Mouse (Mus musculus): ENCODE measurements around the gene Gm10260. TPM values are rescaled to one million over a fixed set of nuclear protein-coding genes. Genes with fewer than 3 reads are reported as not detected.

Gm10260 gene
- polyA plus RNA-seq, 1 experiment from 2014 or later = 8.9 TPM

- ATAC-seq (ENCODE audit: low FRiP score, low TSS enrichment) = no peak
- Histone ChIP-seq H3K9me3 (ENCODE audit: control insufficient read depth, low read length) (no peaks in the 10 kb centered on the region), H3K27ac (replicated peaks) (no peak overlapping the region), H3K4me2 (replicated peaks; ENCODE audit: low read depth) (no peak overlapping the region), H3K27me3 (ENCODE audit: control insufficient read depth, insufficient read depth, low read length) (no peaks in the 10 kb centered on the region), H3K36me3 (ENCODE audit: control insufficient read depth, insufficient read depth, low read length) (no peaks in the 10 kb centered on the region), H3K4me3 (ENCODE audit: low read depth, low read length) (no peak overlapping the region), H3K4me1 (replicated peaks; ENCODE audit: control insufficient read depth, insufficient read depth) (no peaks in the 10 kb centered on the region), H3K9ac (ENCODE audit: low read length) (no peak overlapping the region)
- TF ChIP-seq CTCF (IDR thresholded peaks at IDR 0.05; ENCODE audit: low read depth) (no peak), EP300 (optimal IDR thresholded peaks at IDR 0.05) (no peak)
- 58% methylated on average over 1 of the region's 1 CpGs for WGBS
- DNase-seq (ENCODE audit: low spot score) = no peak
Observed at GRCm38 (mm10) chr13:97793932-97794331, 33.5 kb upstream of the Gm10260 start.

GRCm38 (mm10) chr13:97791664-97792063, 31.2 kb upstream of the Gm10260 start:
- no peak for DNase-seq (ENCODE audit: low spot score)
- Histone ChIP-seq H3K36me3 (ENCODE audit: control insufficient read depth, insufficient read depth, low read length) (no peaks in the 10 kb centered on the region), H3K9ac (ENCODE audit: low read length) (no peak overlapping the region), H3K27me3 (ENCODE audit: control insufficient read depth, insufficient read depth, low read length) (no peaks in the 10 kb centered on the region), H3K4me1 (replicated peaks; ENCODE audit: control insufficient read depth, insufficient read depth) (no peaks in the 10 kb centered on the region), H3K9me3 (ENCODE audit: control insufficient read depth, low read length) (no peaks in the 10 kb centered on the region), H3K4me3 (ENCODE audit: low read depth, low read length) (no peak overlapping the region), H3K27ac (replicated peaks) (no peak overlapping the region), H3K4me2 (replicated peaks; ENCODE audit: low read depth) (no peak overlapping the region)
- TF ChIP-seq CTCF (IDR thresholded peaks at IDR 0.05; ENCODE audit: low read depth) = no peak
- no peak for TF ChIP-seq EP300 (optimal IDR thresholded peaks at IDR 0.05)
- 65% methylated on average over 6 of the region's 6 CpGs for WGBS
- ATAC-seq (ENCODE audit: low FRiP score, low TSS enrichment) = no peak

GRCm38 (mm10) chr13:97789782-97790450, 29.5 kb upstream of the Gm10260 start:
- WGBS = 68% methylated on average over 12 of the region's 12 CpGs
- no peak for ATAC-seq (ENCODE audit: low FRiP score, low TSS enrichment)
- H3K4me3 ChIP-seq (ENCODE audit: low read depth, low read length) = no peak overlapping the region
- no peak overlapping the region for H3K9ac ChIP-seq (ENCODE audit: low read length)
- H3K36me3 ChIP-seq (ENCODE audit: control insufficient read depth, insufficient read depth, low read length) = no peaks in the 10 kb centered on the region
- no peak overlapping the region for H3K27ac ChIP-seq (replicated peaks)
- no peaks in the 10 kb centered on the region for H3K9me3 ChIP-seq (ENCODE audit: control insufficient read depth, low read length)
- H3K4me1 ChIP-seq (replicated peaks; ENCODE audit: control insufficient read depth, insufficient read depth) = no peaks in the 10 kb centered on the region
- no peaks in the 10 kb centered on the region for H3K27me3 ChIP-seq (ENCODE audit: control insufficient read depth, insufficient read depth, low read length)
- H3K4me2 ChIP-seq (replicated peaks; ENCODE audit: low read depth) = no peak overlapping the region
- DNase-seq (ENCODE audit: low spot score) = no peak
- TF ChIP-seq EP300 (optimal IDR thresholded peaks at IDR 0.05) = no peak
- no peak for TF ChIP-seq CTCF (IDR thresholded peaks at IDR 0.05; ENCODE audit: low read depth)

- no peak overlapping the region for H3K4me3 ChIP-seq (ENCODE audit: low read depth, low read length)
- H3K9ac ChIP-seq (ENCODE audit: low read length) = no peak overlapping the region
- no peaks in the 10 kb centered on the region for H3K4me1 ChIP-seq (replicated peaks; ENCODE audit: control insufficient read depth, insufficient read depth)
- no peaks in the 10 kb centered on the region for H3K36me3 ChIP-seq (ENCODE audit: control insufficient read depth, insufficient read depth, low read length)
- no peak for DNase-seq (ENCODE audit: low spot score)
- no peaks in the 10 kb centered on the region for H3K9me3 ChIP-seq (ENCODE audit: control insufficient read depth, low read length)
- no peaks in the 10 kb centered on the region for H3K27me3 ChIP-seq (ENCODE audit: control insufficient read depth, insufficient read depth, low read length)
- H3K4me2 ChIP-seq (replicated peaks; ENCODE audit: low read depth) = no peak overlapping the region
- TF ChIP-seq EP300 (optimal IDR thresholded peaks at IDR 0.05) (no peak), CTCF (IDR thresholded peaks at IDR 0.05; ENCODE audit: low read depth) (no peak)
- ATAC-seq (ENCODE audit: low FRiP score, low TSS enrichment) = no peak
- H3K27ac ChIP-seq (replicated peaks) = no peak overlapping the region
- 69% methylated on average over 10 of the region's 10 CpGs for WGBS
Observed at GRCm38 (mm10) chr13:97785167-97785835, 24.9 kb upstream of the Gm10260 start.

- ATAC-seq (ENCODE audit: low FRiP score, low TSS enrichment) (no peak), DNase-seq (ENCODE audit: low spot score) (no peak)
- H3K27ac ChIP-seq (replicated peaks) = no peak overlapping the region
- TF ChIP-seq CTCF (IDR thresholded peaks at IDR 0.05; ENCODE audit: low read depth) = no peak
- TF ChIP-seq EP300 (optimal IDR thresholded peaks at IDR 0.05) = no peak
- H3K9ac ChIP-seq (ENCODE audit: low read length) = no peak overlapping the region
- no peaks in the 10 kb centered on the region for H3K27me3 ChIP-seq (ENCODE audit: control insufficient read depth, insufficient read depth, low read length)
- H3K4me1 ChIP-seq (replicated peaks; ENCODE audit: control insufficient read depth, insufficient read depth) = no peaks in the 10 kb centered on the region
- H3K4me2 ChIP-seq (replicated peaks; ENCODE audit: low read depth) = no peak overlapping the region
- 78% methylated on average over 8 of the region's 8 CpGs for WGBS
- no peaks in the 10 kb centered on the region for H3K9me3 ChIP-seq (ENCODE audit: control insufficient read depth, low read length)
- H3K4me3 ChIP-seq (ENCODE audit: low read depth, low read length) = no peak overlapping the region
- H3K36me3 ChIP-seq (ENCODE audit: control insufficient read depth, insufficient read depth, low read length) = no peaks in the 10 kb centered on the region
Observed at GRCm38 (mm10) chr13:97783423-97784143, 23.2 kb upstream of the Gm10260 start.

- Histone ChIP-seq H3K4me1 (replicated peaks; ENCODE audit: control insufficient read depth, insufficient read depth) (no peaks in the 10 kb centered on the region), H3K4me3 (ENCODE audit: low read depth, low read length) (no peak overlapping the region), H3K4me2 (replicated peaks; ENCODE audit: low read depth) (no peak overlapping the region), H3K27me3 (ENCODE audit: control insufficient read depth, insufficient read depth, low read length) (no peaks in the 10 kb centered on the region), H3K27ac (replicated peaks) (no peak overlapping the region), H3K36me3 (ENCODE audit: control insufficient read depth, insufficient read depth, low read length) (no peaks in the 10 kb centered on the region), H3K9me3 (ENCODE audit: control insufficient read depth, low read length) (no peaks in the 10 kb centered on the region), H3K9ac (ENCODE audit: low read length) (no peak overlapping the region)
- WGBS = 45% methylated on average over 7 of the region's 7 CpGs
- ATAC-seq (ENCODE audit: low FRiP score, low TSS enrichment) = no peak
- no peak for TF ChIP-seq EP300 (optimal IDR thresholded peaks at IDR 0.05)
- TF ChIP-seq CTCF (IDR thresholded peaks at IDR 0.05; ENCODE audit: low read depth) = no peak
- no peak for DNase-seq (ENCODE audit: low spot score)
Observed at GRCm38 (mm10) chr13:97782063-97782462, 21.6 kb upstream of the Gm10260 start.
